Mouse (Mus musculus) CH12.LX (cell line): ENCODE measurements around the gene BC107364. TPM values are rescaled to one million over a fixed set of nuclear protein-coding genes. Genes with fewer than 3 reads are reported as not detected.

Experiments
- DNase-seq: peaks from one replicate; pipeline ENCODE4 v3.0.0-alpha.2; 2013; ENCODE audit errors: extremely low read depth
- H3K27ac ChIP-seq: 2 replicates; pipeline ENCODE4 v1.5.1; 2012; ENCODE audit warnings: low read depth, mild to moderate bottlenecking, control low read depth, moderate library complexity; ENCODE audit not compliant: insufficient read depth
- H3K27me3 ChIP-seq: replicated peaks from 2 replicates; pipeline ENCODE3; 2012; ENCODE audit warnings: inconsistent platforms
- H3K36me3 ChIP-seq, 2 experiments: replicated peaks in 1 of 2; 2 replicates each; pipeline versions ENCODE3 to v1.6.1; 2012; ENCODE audit warnings: inconsistent platforms in 1 of 2, low read length in 1 of 2, mild to moderate bottlenecking in 1 of 2, mixed read lengths in 1 of 2, moderate library complexity in 1 of 2; ENCODE audit not compliant: control insufficient read depth in 1 of 2, insufficient read depth in 1 of 2
- H3K4me1 ChIP-seq, 2 experiments: 2 replicates each; pipeline ENCODE4 v1.6.1; 2012; ENCODE audit warnings: inconsistent platforms in 1 of 2, moderate library complexity in 1 of 2; ENCODE audit not compliant: insufficient read depth in 2 of 2, control insufficient read depth in 1 of 2
- H3K4me2 ChIP-seq: 2 replicates; pipeline ENCODE4 v1.6.1; 2012; ENCODE audit warnings: low read depth, mild to moderate bottlenecking, control low read depth; ENCODE audit not compliant: poor library complexity, insufficient read depth, severe bottlenecking
- H3K4me3 ChIP-seq, 3 experiments: fragments of 150-350 bp in 1 of 3; sonication (generic) in 1 of 3; replicated peaks in 1 of 3; 2 replicates each; pipeline versions ENCODE3 to v1.5.1; 2011 to 2012; ENCODE audit warnings: low read depth in 2 of 3, low read length in 2 of 3, mild to moderate bottlenecking in 2 of 3, moderate library complexity in 2 of 3, control low read depth in 1 of 3, improper control_type of control experiment in 1 of 3, inconsistent platforms in 1 of 3, mixed read lengths in 1 of 3; ENCODE audit not compliant: poor library complexity in 1 of 3
- H3K79me2 ChIP-seq: replicated peaks from 2 replicates; pipeline ENCODE4 v1.6.1; 2012; ENCODE audit warnings: mild to moderate bottlenecking, moderate library complexity; ENCODE audit not compliant: control insufficient read depth, poor library complexity, insufficient read depth, severe bottlenecking; ENCODE audit errors: extremely low read depth
- H3K9ac ChIP-seq: 2 replicates; pipeline ENCODE4 v1.6.1; 2012; ENCODE audit warnings: low read depth, mild to moderate bottlenecking, control low read depth, moderate library complexity; ENCODE audit not compliant: insufficient read depth
- H3K9me3 ChIP-seq: replicated peaks from 2 replicates; pipeline ENCODE3; 2012; ENCODE audit warnings: low read length, inconsistent platforms, mixed read lengths
- CHD1 ChIP-seq: IDR thresholded peaks from 2 replicates; pipeline ENCODE4 v1.6.1; 2012; ENCODE audit warnings: low read depth, low read length, improper control_type of control experiment, inconsistent platforms
- E2F4 ChIP-seq: IDR thresholded peaks from 2 replicates; pipeline ENCODE4 v1.6.1; 2011; ENCODE audit warnings: low read depth, low read length, improper control_type of control experiment; ENCODE audit not compliant: insufficient replicate concordance
- ELF1 ChIP-seq: IDR thresholded peaks from 2 replicates; pipeline ENCODE4 v1.6.1; 2014; ENCODE audit warnings: low read depth, mild to moderate bottlenecking, inconsistent platforms, low read length, improper control_type of control experiment
- EP300 ChIP-seq: IDR thresholded peaks from 2 replicates; pipeline ENCODE4 v1.6.1; 2011; ENCODE audit warnings: low read length, improper control_type of control experiment
- ETS1 ChIP-seq: conservative IDR thresholded peaks from 2 replicates; pipeline ENCODE4 v1.6.1; 2012; ENCODE audit warnings: low read depth, mild to moderate bottlenecking, inconsistent platforms, low read length, improper control_type of control experiment, moderate library complexity
- HCFC1 ChIP-seq: IDR thresholded peaks from 2 replicates; pipeline ENCODE4 v1.6.1; 2012; ENCODE audit warnings: low read depth, mild to moderate bottlenecking, inconsistent platforms, low read length, improper control_type of control experiment
- IRF4 ChIP-seq: IDR thresholded peaks from 2 replicates; pipeline ENCODE4 v1.6.1; 2014; ENCODE audit warnings: low read depth, mild to moderate bottlenecking, inconsistent platforms, low read length, improper control_type of control experiment
- JUND ChIP-seq: conservative IDR thresholded peaks from 2 replicates; pipeline ENCODE4 v1.6.1; 2011; ENCODE audit warnings: low read depth, low read length, improper control_type of control experiment
- MAFK ChIP-seq: IDR thresholded peaks from 2 replicates; pipeline ENCODE4 v1.6.1; 2011; ENCODE audit warnings: low read length, improper control_type of control experiment; ENCODE audit not compliant: insufficient replicate concordance
- MAX ChIP-seq: IDR thresholded peaks from 2 replicates; pipeline ENCODE4 v1.6.1; 2011; ENCODE audit warnings: low read length, improper control_type of control experiment
- MEF2A ChIP-seq: IDR thresholded peaks from 2 replicates; pipeline ENCODE4 v1.6.1; 2014; ENCODE audit warnings: low read depth, mild to moderate bottlenecking, inconsistent platforms, low read length, improper control_type of control experiment, borderline replicate concordance
- MYC ChIP-seq: IDR thresholded peaks from 2 replicates; pipeline ENCODE4 v1.6.1; 2011; ENCODE audit warnings: low read depth, mild to moderate bottlenecking, improper control_type of control experiment, low read length
- NRF1 ChIP-seq: IDR thresholded peaks from 2 replicates; pipeline ENCODE4 v1.6.1; 2014; ENCODE audit warnings: low read depth, mild to moderate bottlenecking, inconsistent platforms, low read length, improper control_type of control experiment, moderate library complexity
- PAX5 ChIP-seq: IDR thresholded peaks from 2 replicates; pipeline ENCODE4 v1.6.1; 2012; ENCODE audit warnings: low read length, inconsistent platforms, mixed read lengths
- POLR2A ChIP-seq: IDR thresholded peaks from 2 replicates; pipeline ENCODE4 v1.6.1; 2011; ENCODE audit warnings: low read depth, mild to moderate bottlenecking, improper control_type of control experiment, low read length
- POLR2AphosphoS2 ChIP-seq: IDR thresholded peaks from 2 replicates; pipeline ENCODE4 v1.6.1; 2011; ENCODE audit warnings: low read depth, low read length, improper control_type of control experiment
- RCOR1 ChIP-seq: conservative IDR thresholded peaks from 2 replicates; pipeline ENCODE4 v1.6.1; 2012; ENCODE audit warnings: low read depth, mild to moderate bottlenecking, inconsistent platforms, low read length, improper control_type of control experiment
- SIN3A ChIP-seq: IDR thresholded peaks from 2 replicates; pipeline ENCODE4 v1.6.1; 2012; ENCODE audit warnings: low read length, improper control_type of control experiment, inconsistent platforms
- SMC3 ChIP-seq: IDR thresholded peaks from 2 replicates; pipeline ENCODE4 v1.6.1; 2011; ENCODE audit warnings: low read depth, low read length, improper control_type of control experiment
- TBP ChIP-seq: conservative IDR thresholded peaks from 2 replicates; pipeline ENCODE4 v1.6.1; 2011; ENCODE audit warnings: low read depth, low read length, improper control_type of control experiment
- USF2 ChIP-seq: conservative IDR thresholded peaks from 2 replicates; pipeline ENCODE4 v1.6.1; 2011; ENCODE audit warnings: low read depth, low read length, improper control_type of control experiment
- ZKSCAN1 ChIP-seq: IDR thresholded peaks from 2 replicates; pipeline ENCODE4 v1.6.1; 2012; ENCODE audit warnings: low read depth, inconsistent platforms, low read length, improper control_type of control experiment, borderline replicate concordance
- dilution Hi-C: fragments of 300-500 bp; cut with MboI; formaldehyde crosslinking; loops from 2 replicates; pipeline ENCODE4 v1.14.3; 2020; ENCODE audit warnings: low sequenced_read_pairs; ENCODE audit not compliant: extremely low pct_unique_long_range_greater_than_20kb, extremely low pct_ligation_motif_present
- in situ Hi-C: fragments of 300-500 bp; cut with MboI; formaldehyde crosslinking; loops from 3 replicates; pipeline ENCODE4 v1.14.3; 2019; ENCODE audit warnings: low sequenced_read_pairs, low pct_ligation_motif_present, low pct_unique_long_range_greater_than_20kb, mixed read lengths
- polyA plus RNA-seq: library from polyadenylated mRNA; unstranded; fragments of >175 nt; gene quantifications from 2 replicates; pipeline ENCODE4 v1.2.1, GENCODE M21; 2012; ENCODE audit warnings: low read depth; ENCODE audit not compliant: insufficient read length
- total RNA-seq, 2 experiments: library from RNA; depleted of rRNA; stranded (reverse); fragments of 300-350 nt in 1 of 2; fragments of >200 nt in 1 of 2; gene quantifications; 2 replicates each; pipeline ENCODE4 v1.2.3; 2012 to 2014

The BC107364 gene
- total and polyA plus RNA-seq, 3 experiments: 0.13 TPM; not detected in 2

DNA sequence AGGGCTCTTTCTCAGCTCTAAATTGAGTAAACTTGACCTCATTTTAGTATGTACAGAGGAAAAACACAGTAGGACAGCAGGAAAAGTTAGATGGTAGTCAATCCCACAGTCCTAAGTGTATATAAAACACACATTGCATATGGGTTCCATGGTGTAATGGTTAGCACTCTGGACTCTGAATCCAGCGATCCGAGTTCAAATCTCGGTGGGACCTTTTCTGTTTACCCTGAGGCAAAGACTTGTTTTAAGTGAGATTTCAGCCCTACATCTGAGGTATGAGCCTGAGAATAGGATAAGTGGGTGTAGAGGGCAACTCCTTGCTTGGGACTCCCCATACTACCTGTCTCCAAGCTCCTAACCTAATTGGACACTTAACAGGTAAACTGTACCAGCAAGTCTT is 27.1 kb upstream of the BC107364 start:
- dilution Hi-C loops: no loop called here
- Histone ChIP-seq H3K4me1 (peaks cover 3 to 4% of the 10 kb centered on the region in 2 experiments; a peak in 1 of 4 replicates), H3K4me2 (no peak overlapping the region), H3K4me3 (no peak overlapping the region), H3K27me3 (peaks cover 51% of the 10 kb centered on the region), H3K9ac (no peak overlapping the region), H3K9me3 (peaks cover 2% of the 10 kb centered on the region), H3K79me2 (no peaks in the 10 kb centered on the region), H3K27ac (no peak overlapping the region), H3K36me3 (no peaks in the 10 kb centered on the region)
- in situ Hi-C loops: loop anchor here (5.0 kb wide), 1 partner anchor 47 kb away; no protein-coding TSS in a partner anchor
- TF ChIP-seq NRF1: 0 out of 2 replicates have a peak, but pooled peaks have one; percentile 25
- no peak for TF ChIP-seq MEF2A
- no peak for TF ChIP-seq POLR2AphosphoS2
- peak; percentile 93 for TF ChIP-seq MAFK
- peak; percentile 73 for TF ChIP-seq ZKSCAN1
- 0 out of 2 replicates have a peak, but pooled peaks have one; percentile 84 for TF ChIP-seq E2F4
- TF ChIP-seq ELF1: peak; percentile 90
- no peak for TF ChIP-seq RCOR1
- peak; percentile 100 for TF ChIP-seq TBP
- peak; percentile 83 for DNase-seq

DNA sequence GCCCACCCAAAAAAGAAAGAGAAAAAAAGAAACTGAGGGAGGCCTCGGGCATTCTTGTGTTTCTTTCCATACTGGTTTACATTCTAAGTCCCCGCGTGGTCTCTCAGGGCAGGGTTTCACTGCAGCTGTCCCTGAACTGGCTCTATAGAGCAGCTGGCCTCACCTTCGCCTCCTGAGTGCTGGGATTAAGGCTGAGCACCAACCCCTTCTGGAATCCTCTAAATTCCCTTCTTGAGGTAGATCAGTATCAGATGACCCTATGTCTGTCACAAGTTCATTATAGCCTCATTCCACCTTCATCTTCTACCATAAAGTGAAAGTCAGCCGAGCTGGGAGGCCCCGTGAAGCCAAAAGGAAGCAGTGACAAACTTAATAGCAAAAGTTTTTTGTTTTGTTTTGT is 25.5 kb upstream of the BC107364 start:
- no peak overlapping the region for H3K27ac ChIP-seq
- H3K4me1 ChIP-seq: peaks cover 3% of the 10 kb centered on the region in 2 experiments; a peak in 1 of 4 replicates
- H3K4me3 ChIP-seq: no peak overlapping the region
- no peaks in the 10 kb centered on the region for H3K36me3 ChIP-seq
- H3K79me2 ChIP-seq: no peaks in the 10 kb centered on the region
- H3K9me3 ChIP-seq: peaks cover 2% of the 10 kb centered on the region
- dilution Hi-C loops: no loop called here
- H3K9ac ChIP-seq: no peak overlapping the region
- in situ Hi-C loops: loop anchor here (5.0 kb wide), 1 partner anchor 45 kb away; no protein-coding TSS in a partner anchor
- H3K27me3 ChIP-seq: peaks cover 49% of the 10 kb centered on the region
- peak overlapping the region; percentile 16; the same call in 1 of the 2 replicates for H3K4me2 ChIP-seq
- no peak for DNase-seq
- TF ChIP-seq ZKSCAN1: no peak
- no peak for TF ChIP-seq SMC3
- no peak for TF ChIP-seq MYC
- TF ChIP-seq POLR2A: no peak
- TF ChIP-seq RCOR1: no peak
- no peak for TF ChIP-seq IRF4
- no peak for TF ChIP-seq MAX
- TF ChIP-seq TBP: no peak
- TF ChIP-seq EP300: no peak
- no peak for TF ChIP-seq PAX5
- no peak for TF ChIP-seq ELF1
- TF ChIP-seq SIN3A: no peak
- TF ChIP-seq JUND: no peak
- TF ChIP-seq E2F4: no peak
- TF ChIP-seq USF2: no peak
- no peak for TF ChIP-seq ETS1
- no peak for TF ChIP-seq CHD1
- TF ChIP-seq HCFC1: no peak
- TF ChIP-seq, all 38 proteins: peak for 0
